Mouse (Mus musculus) liver, adult (tissue): ENCODE results near the gene Ralgds.

Source experiments
- GATA4 ChIP-seq: IDR thresholded peaks from 2 replicates; pipeline ENCODE4 v1.6.1; 2014; ENCODE audit warnings: mild to moderate bottlenecking, low read length; ENCODE audit not compliant: insufficient replicate concordance

Ralgds gene

DNA sequence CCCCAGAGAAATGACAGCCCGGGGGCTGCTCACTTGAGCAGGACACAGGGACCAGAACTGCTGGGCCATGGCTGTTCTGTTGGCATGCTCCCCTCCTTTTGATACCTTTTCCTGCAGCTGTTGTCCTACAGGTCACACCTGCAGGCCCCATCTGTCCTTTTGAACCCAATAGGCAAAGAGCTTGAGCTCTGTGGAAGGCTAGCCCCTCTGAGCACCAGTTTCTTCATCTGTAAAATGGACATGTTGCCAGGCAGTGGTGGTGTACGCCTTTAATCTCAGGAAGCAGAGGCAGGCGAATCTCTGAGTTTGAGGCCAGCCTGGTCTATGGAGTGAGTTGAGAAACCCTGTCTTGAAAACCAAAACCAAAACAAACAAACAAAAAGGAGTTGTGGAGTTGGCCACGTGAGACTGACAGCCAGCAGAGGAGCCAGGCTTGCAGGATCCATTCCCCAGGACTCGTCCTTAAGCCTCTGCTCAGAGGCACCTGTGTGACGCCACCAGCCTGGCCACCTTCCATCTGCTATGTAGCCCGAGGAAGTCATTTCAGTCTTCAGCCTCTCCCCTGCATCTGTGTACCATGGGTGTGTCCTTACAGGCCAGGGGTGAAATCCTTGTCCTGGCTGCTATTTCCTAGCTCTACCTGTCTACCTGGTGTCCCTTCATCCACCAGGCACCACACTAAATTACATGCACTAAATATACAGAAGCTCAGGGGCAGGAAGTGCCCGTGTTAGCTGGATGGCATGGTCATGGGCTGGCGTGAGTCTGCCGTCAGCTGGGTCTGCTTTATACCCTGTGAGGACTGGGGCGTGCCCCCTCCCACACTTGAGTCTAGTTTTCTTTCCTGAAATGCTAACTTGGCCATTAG is 24.1 kb downstream of the Ralgds start:
- no peak for TF ChIP-seq GATA4

DNA sequence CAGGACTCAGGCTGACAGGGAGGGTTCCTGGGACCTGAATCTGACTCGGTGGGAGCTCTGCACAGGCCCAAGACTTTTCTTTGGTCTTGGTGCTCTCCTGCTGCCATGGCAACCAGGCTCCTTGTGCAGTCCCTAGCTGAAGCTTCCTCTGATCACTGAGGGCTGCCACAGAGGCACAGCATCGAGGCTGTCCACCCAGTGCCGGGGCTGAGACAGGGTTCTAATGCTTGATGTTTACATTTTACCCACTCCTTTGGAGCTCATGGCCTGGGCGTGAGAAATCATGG is 24.7 kb downstream of the Ralgds start:
- no peak for TF ChIP-seq GATA4

DNA sequence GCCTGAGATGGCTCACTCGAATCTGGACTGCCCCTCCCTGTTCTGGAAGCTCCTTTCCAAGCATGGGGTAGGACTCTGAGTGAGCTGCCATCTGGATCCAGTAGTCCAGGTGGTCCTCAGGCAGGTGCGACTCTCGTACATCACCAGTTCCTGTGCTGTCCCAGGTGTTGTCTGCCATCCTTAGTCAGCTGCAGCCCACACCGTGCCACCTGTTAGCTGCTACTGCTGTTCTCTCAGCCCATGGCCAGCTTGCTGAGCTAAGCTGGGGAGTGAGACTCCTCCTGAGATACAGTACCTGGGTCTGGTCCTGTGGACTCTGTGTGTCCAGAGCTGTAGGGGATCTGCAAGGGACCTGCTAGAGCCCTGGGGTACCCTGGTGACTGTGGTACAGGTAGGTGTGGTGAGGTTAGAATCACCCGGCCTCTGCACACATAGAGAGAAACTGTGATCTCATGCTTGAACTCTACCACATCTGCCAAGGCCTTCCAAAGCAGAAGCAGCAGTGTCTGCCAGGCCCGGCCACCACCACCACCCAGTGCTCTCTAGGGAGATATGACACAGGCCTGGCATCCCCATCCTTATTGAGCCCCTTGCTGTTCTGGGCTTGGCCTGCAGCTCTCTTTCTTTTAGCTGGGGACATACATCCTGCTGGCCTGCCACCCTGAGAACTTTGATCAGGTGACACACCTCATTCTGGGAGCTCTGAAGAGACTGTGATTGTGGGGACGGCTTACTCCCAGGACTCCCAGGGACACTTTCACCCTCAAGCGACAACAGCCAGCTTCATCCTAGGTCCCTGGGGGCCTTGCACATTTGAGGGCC is 25.3 kb downstream of the Ralgds start:
- TF ChIP-seq GATA4: no peak

DNA sequence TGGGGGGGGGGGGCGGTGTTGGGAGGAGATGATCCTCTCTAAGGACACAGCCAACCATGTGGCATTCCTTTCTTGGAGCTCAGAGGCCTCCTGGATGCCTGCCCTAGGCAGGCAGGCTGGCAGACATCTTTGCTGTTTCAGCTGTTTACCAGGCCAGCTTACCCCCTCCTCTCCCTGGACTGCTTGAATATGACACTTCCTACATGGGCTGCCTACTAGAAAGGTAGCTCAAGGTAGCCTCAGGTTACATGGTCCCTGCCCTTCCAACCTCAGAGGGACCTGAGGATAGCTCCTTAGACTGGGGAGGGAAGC is 25.8 kb downstream of the Ralgds start:
- no peak for TF ChIP-seq GATA4

DNA sequence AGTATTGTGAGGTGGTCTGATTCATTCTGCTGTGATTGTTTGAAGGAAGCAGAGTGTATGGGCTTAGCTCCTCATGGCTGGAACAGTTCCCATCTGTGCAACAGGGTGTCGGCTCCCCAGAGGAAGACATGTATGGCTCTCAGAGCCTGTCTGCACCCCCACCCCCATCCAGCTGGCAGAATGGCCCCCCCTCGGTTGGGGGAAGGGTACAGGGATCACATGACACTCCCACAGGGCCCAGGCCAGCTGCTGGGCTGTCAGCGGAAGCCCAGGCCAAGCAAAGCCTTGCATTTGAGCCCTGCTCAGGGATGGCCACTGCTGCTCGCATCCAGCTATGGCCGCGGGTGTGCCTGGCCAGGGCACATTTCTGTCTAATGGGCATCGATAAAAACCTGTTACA is 26.3 kb downstream of the Ralgds start:
- no peak for TF ChIP-seq GATA4

DNA sequence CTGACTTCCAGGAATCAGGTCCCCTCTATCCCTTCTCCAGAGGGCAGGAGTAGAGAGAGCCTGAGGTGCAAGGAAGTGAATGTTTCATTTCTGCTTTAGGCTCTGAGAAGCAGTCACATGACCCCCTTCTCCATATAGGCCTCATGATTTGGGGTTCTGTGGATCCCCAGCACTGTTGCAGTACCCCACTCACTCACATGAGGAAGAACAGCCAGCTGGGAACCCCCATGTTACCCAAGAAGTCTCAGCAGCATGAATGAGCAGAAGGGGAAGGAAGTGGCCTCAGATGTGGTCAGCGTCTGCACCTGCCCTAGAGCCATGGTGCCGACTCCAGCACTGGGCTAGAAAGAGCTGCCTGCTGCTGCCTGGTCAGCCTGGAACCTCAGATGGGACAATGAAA is 27.0 kb downstream of the Ralgds start:
- TF ChIP-seq GATA4: no peak

DNA sequence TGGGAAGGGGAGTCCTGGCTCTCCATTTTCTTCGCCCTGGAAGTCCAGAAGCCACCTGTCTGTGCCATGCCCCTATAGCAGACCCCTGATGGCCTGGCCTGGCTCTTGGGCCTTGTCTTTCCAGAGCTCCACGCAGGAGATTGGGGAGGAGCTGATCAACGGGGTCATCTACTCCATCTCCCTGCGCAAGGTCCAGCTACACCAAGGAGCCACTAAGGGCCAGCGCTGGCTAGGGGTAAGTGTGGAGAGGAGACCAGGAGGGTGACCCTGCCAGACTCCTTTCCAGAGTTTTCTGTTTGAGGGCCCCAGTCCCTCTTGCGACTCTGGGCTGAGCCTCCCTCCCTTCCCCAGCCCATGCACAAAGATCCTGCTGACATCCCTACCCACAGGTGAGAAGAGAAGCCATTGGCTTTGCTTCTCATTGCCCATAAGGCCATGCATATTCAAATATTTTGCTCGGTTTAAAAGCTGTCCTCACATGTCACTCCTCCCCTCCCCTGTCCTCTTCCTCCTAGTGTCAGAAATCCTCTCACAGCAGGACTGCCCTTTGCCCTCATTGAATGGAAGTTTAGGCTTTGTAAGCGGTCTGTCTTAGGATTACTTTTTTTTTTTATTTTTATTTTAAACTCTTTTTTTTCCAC is 27.8 kb downstream of the Ralgds start:
- TF ChIP-seq GATA4: no peak

DNA sequence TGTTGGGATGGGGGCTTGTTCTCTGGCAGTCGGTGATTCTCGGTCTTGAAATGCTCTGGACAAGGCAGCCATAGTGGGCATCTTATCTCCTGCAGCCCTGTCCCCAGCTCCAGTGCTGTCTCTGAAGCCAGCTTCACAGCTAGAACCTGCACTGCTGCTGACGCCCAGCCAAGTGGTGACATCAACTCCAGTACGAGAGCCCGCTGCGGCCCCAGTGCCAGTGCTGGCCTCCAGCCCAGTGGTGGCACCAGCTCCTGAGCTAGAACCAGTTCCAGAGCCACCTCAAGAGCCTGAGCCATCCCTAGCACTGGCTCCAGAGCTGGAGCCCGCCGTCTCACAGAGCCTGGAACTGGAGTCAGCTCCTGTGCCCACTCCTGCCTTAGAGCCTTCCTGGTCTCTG is 31.0 kb downstream of the Ralgds start:
- TF ChIP-seq GATA4: no peak

DNA sequence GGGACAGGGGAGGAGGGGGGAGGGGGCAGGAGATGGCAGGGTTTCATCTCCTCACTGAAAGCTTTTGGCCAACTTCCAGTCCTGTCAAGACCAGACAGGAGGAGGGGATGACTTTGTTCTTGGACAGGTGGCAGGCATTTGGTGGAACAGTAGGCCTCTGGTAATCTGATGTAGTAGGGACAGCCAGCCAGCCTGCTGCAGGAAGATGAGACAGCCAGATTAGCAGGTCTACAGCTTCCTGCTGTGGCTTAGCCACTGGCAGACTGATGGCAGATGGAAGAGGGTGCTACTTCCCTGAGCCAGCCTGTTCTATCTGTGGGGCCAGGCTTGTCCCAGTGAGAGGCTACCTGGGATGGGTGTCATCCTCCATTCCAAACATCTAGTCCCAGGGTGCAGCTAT is 33.1 kb downstream of the Ralgds start:
- TF ChIP-seq GATA4: no peak

DNA sequence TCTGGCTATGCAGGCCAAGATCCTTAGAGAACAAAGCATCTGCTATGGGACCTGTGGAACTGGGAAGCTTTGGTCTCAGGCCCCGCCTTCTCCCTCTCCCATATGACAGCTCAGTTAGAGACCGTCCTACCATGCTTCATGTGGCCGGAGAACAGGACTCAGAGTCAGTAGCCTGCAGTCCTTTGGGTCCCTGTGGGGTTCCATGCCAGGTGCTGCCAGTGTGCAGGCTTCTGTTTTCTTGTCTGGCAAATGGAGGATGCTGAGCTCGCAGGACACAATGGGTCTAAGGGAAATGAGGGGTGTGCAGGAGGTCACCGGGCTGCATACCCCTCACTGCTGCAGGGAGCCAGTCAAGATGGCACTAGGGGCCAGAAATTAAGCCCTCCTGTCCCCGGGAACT is 33.6 kb downstream of the Ralgds start:
- TF ChIP-seq GATA4: no peak

DNA sequence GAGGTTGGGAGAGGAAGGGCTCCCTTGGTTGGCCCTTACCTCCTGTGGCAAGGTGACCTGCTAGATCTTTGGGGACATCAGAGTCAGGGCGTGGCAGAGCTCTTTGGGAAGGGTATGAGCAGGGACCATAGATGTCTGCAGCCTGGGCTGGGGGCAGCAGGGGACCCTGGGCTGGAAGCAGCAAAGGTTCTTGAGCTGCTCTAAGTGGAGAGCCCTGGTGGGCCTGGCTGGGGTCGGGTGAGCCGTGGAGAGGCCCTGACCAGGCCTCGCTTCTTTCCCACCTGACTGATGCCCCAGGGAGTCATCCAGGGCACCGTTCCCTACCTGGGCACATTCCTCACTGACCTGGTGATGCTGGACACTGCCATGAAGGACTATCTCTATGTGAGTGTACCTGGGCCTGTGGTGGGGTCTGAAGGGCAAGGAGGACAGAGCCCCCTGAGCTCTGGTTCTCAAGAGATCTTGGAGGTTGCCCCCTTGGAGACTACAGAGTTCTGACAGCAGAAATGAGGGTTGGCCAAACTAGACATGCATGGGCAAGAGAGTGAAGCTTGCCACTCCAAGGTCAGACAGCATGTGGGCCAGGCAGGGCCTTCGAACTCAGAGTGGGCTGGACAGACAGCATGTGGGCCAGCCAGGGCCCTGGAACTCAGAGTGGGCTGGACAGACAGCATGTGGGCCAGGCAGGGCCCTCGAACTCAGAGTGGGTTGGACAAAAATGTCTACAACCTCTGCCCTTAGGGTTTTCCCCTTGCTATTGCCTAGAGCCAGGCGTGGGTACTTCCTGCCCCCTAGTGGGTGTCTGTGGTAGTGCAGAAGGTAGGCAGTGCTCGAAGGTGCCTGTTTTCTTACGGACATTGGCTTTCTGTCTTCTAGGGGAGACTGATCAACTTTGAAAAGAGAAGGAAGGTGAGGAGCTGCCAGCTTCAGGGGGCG is 34.6 kb downstream of the Ralgds start:
- TF ChIP-seq GATA4: no peak

DNA sequence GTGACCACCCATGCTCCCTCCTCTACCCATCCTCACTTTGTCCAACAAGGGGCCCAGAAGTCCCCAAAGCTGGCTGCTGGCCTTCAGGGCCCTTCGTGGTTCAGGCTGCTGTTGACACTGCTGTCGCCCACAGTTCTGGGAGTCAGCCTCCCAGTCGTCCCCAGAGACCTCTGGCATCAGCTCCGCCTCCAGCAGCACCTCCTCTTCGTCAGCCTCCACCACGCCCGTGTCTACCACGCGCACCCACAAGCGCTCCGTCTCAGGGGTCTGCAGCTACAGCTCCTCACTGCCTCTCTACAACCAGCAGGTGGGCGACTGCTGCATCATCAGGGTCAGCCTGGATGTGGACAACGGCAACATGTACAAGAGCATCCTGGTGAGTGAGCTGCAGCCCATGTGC is 36.2 kb downstream of the Ralgds start:
- no peak for TF ChIP-seq GATA4

DNA sequence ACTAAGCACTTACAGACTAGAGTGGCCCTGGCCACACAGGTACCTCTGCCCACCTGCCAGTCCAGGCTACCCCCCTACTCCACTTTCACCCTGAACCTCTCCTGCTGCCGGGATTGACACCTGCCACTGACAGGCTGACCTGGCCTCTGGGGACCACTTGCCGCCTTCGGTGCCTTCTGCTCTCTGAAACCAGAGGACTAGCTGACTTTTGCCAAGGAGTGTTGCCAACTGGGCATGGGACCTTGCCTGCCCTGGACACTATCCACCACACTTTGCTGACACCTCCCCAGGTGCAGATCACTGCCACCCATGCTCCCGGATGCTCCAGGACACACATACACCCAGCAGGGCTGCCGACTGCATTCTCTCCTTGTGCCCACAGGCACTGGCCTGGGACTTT is 39.4 kb downstream of the Ralgds start:
- no peak for TF ChIP-seq GATA4

DNA sequence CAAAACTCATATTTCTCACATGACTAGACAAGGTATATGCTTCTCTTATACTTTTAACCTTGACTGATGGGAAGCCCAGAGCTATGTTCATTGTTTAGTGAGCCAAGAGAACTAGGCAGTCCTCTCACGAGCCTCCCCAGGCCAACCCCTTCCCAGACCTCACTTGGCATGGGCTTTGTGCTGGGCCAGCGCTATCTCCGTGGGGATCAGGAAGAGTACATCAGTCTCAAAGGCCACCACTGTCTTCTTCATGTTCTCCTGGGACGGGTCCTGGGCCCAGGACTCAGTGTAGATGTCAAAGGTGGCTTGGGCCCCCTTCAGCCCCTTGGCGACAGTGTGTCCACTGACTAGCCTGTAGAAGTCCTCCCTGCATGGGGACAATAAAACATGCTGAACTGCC is 44.5 kb downstream of the Ralgds start:
- TF ChIP-seq GATA4: no peak

DNA sequence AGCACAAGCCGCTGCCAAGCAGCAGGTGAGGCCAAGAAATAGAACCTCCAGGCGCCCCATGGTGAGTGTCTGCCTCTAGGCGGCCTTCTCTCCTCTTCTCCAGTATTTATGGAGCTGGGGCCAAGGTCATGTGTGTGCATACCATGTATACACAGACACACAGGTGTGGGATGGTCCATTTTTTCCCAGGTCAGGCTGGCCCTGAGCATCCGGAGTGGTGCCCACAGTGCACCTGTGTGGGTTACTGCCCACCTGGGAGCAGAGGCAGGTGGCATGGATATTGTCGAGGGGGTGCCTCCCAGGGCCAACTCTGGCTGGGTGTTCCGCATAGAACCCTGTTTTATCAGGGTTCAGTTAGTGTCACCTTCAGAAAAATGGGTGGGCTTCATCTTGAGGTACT is 50.4 kb downstream of the Ralgds start, which contains the start of gene Cel:
Gene Cel (minus strand): TSS at position 101 of the 400 bp plus-strand sequence.
- TF ChIP-seq GATA4: no peak
